Mouse (Mus musculus) CH12.LX (cell line): Measurements from ENCODE around the gene Olfr1128.

ENCODE experiments used
- CHD1 ChIP-seq: IDR thresholded peaks from 2 replicates; pipeline ENCODE4 v1.6.1; 2012; ENCODE audit warnings: low read depth, low read length, improper control_type of control experiment, inconsistent platforms
- CHD2 ChIP-seq: IDR thresholded peaks from 2 replicates; pipeline ENCODE4 v1.6.1; 2011; ENCODE audit warnings: low read length, improper control_type of control experiment
- CTCF ChIP-seq, 2 experiments: IDR thresholded peaks in 1 of 2; conservative IDR thresholded peaks in 1 of 2; 2 replicates each; pipeline ENCODE4 v1.5.1; 2011 to 2012; ENCODE audit warnings: low read depth in 2 of 2, low read length in 2 of 2, improper control_type of control experiment in 1 of 2, inconsistent platforms in 1 of 2, mild to moderate bottlenecking in 1 of 2, moderate library complexity in 1 of 2
- ELF1 ChIP-seq: IDR thresholded peaks from 2 replicates; pipeline ENCODE4 v1.6.1; 2014; ENCODE audit warnings: low read depth, mild to moderate bottlenecking, inconsistent platforms, low read length, improper control_type of control experiment
- MAX ChIP-seq: IDR thresholded peaks from 2 replicates; pipeline ENCODE4 v1.6.1; 2011; ENCODE audit warnings: low read length, improper control_type of control experiment
- MAZ ChIP-seq: IDR thresholded peaks from 2 replicates; pipeline ENCODE4 v1.6.1; 2012; ENCODE audit warnings: low read depth, mild to moderate bottlenecking, inconsistent platforms, low read length, improper control_type of control experiment, moderate library complexity
- MEF2A ChIP-seq: IDR thresholded peaks from 2 replicates; pipeline ENCODE4 v1.6.1; 2014; ENCODE audit warnings: low read depth, mild to moderate bottlenecking, inconsistent platforms, low read length, improper control_type of control experiment, borderline replicate concordance
- POLR2A ChIP-seq: IDR thresholded peaks from 2 replicates; pipeline ENCODE4 v1.6.1; 2011; ENCODE audit warnings: low read depth, mild to moderate bottlenecking, improper control_type of control experiment, low read length
- POLR2AphosphoS2 ChIP-seq: IDR thresholded peaks from 2 replicates; pipeline ENCODE4 v1.6.1; 2011; ENCODE audit warnings: low read depth, low read length, improper control_type of control experiment
- RAD21 ChIP-seq: IDR thresholded peaks from 2 replicates; pipeline ENCODE4 v1.6.1; 2011; ENCODE audit warnings: low read depth, mild to moderate bottlenecking, low read length, improper control_type of control experiment, moderate library complexity
- TCF12 ChIP-seq: IDR thresholded peaks from 2 replicates; pipeline ENCODE4 v1.6.1; 2014; ENCODE audit warnings: low read depth, mild to moderate bottlenecking, inconsistent platforms, low read length, improper control_type of control experiment
- UBTF ChIP-seq: IDR thresholded peaks from 2 replicates; pipeline ENCODE4 v1.6.1; 2012; ENCODE audit warnings: low read depth, mild to moderate bottlenecking, inconsistent platforms, low read length, improper control_type of control experiment, moderate library complexity
- USF1 ChIP-seq: IDR thresholded peaks from 2 replicates; pipeline ENCODE4 v1.6.1; 2014; ENCODE audit warnings: low read depth, mild to moderate bottlenecking, inconsistent platforms, low read length, improper control_type of control experiment
- USF2 ChIP-seq: conservative IDR thresholded peaks from 2 replicates; pipeline ENCODE4 v1.6.1; 2011; ENCODE audit warnings: low read depth, low read length, improper control_type of control experiment

- no peak for TF ChIP-seq MAX
- no peak for TF ChIP-seq CTCF (conservative IDR thresholded peaks at IDR 0.05 in 1 of 2, IDR thresholded peaks at IDR 0.05 in 1 of 2; ENCODE audit: low read depth in 2 of 2, low read length in 2 of 2)
- no peak for TF ChIP-seq TCF12
- TF ChIP-seq POLR2A = no peak
- no peak for TF ChIP-seq RAD21
- TF ChIP-seq CHD2 = no peak
- no peak for TF ChIP-seq UBTF
- TF ChIP-seq MAZ = no peak
- TF ChIP-seq USF1 = no peak
- no peak for TF ChIP-seq POLR2AphosphoS2
- TF ChIP-seq CHD1 = no peak
- TF ChIP-seq USF2 = no peak
- TF ChIP-seq MEF2A = no peak
- no peak for TF ChIP-seq ELF1
Measured at GRCm38 (mm10) chr2:87506265-87506664, 39.1 kb downstream of the Olfr1128 start, which contains the start of gene Pramel6.
